Mouse (Mus musculus) E14TG2a.4 (cell line): ENCODE measurements at regions not wholly inside any gene's neighbourhood (a gene's known extent, or its start where the extent isn't known, plus 50 kb on each side); places are given as distances from the start of the nearest gene placed in this dataset.
"Not testable (repeated sequence)": the region's sequence is repeated elsewhere in the genome, so short reads cannot be mapped to it uniquely, and the experiment has no call there.

Source experiments
- CTCF ChIP-seq: conservative IDR thresholded peaks from 2 replicates; pipeline ENCODE4 v1.5.1; 2014; ENCODE audit warnings: low read length
- NANOG ChIP-seq: IDR thresholded peaks from 2 replicates; pipeline ENCODE4 v1.6.1; 2014; ENCODE audit warnings: borderline replicate concordance, low read length, mixed read lengths
- POU5F1 ChIP-seq: IDR thresholded peaks from 2 replicates; pipeline ENCODE4 v1.6.1; 2014; ENCODE audit warnings: low read length, borderline replicate concordance

GRCm38 (mm10) chr14:53516623-53517238 lies 737.2 kb downstream of the Dad1 start:
- not testable (repeated sequence) for TF ChIP-seq CTCF, NANOG, POU5F1
